Mouse (Mus musculus): ENCODE results near the gene Fam184a.

GRCm38 (mm10) chr10:53661788-53662187 is 89.1 kb downstream of the Fam184a start:
- no peak for TF ChIP-seq POLR2AphosphoS5 (IDR thresholded peaks at IDR 0.05; ENCODE audit: insufficient replicate concordance, low read depth, low read length)
- TF ChIP-seq CTCF (IDR thresholded peaks at IDR 0.05; ENCODE audit: low read depth, low read length), result no peak
- TF ChIP-seq TAL1 (conservative IDR thresholded peaks at IDR 0.05; ENCODE audit: low read depth, low read length), result no peak
- no peak for TF ChIP-seq GATA1 (IDR thresholded peaks at IDR 0.05; ENCODE audit: borderline replicate concordance, low read length)

All from G1E (cell line).